Comparison of ENCODE assay signal across 8 mouse cellular contexts in the genomic region with DNA sequence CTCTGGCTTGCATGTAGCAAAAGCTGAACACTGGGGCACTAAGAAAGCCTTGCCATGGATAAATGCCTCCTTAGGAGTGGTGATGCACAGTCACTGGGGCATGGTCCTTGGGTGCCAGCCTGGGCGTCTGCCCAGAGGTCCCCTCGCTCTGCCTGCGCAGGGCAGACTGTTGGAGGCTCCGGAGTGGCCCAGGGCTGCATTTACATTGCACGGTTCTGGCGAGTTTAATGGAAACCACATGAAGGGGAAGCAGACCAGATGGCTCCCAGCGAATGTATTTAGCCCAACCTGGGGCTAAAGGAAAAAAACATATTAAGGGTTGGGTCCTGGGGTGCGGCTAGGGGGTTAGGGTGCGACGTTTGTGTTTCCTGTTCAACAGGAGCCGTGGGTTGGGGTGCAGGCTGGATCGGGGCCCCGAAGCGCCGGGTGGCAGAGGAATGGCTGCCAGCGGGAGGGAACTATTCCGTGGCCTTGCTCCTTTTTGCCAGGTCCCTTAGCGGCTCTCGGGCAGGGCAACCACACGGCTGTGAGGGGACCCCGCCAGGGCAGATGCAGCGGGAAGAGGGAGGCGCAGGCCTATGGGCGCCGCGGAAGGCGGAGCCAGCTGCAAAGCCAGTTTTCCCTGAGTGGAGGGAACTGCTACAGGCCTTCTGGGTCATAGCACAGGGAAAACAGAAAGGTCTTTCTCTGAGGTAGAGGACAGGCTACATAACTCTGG. TPM values are rescaled to one million over a fixed set of nuclear protein-coding genes. Genes with fewer than 3 reads are reported as not detected.
DNase-seq lines count a peak whose midpoint lies in the region; ATAC-seq and TF ChIP-seq lines count a peak whose summit lies in the region.

No protein-coding gene starts in this region.

- H3K4me3 ChIP-seq in left cerebral cortex, adult 2 months = peak overlapping the region; percentile 24
- H3K4me3 ChIP-seq in forebrain, postnatal 0 days (ENCODE audit: low read depth, low read length) = peak overlapping the region; percentile 39
- peak overlapping the region; percentile 28 for H3K4me3 ChIP-seq in hindbrain, embryonic 11.5 days (ENCODE audit: low read depth, low read length)
- H3K4me3 ChIP-seq in liver, embryonic 11.5 days (ENCODE audit: low read depth, low read length) = peak overlapping the region; percentile 36
- peak overlapping the region; percentile 25; the same call in 1 of the 2 replicates for H3K4me3 ChIP-seq in midbrain, postnatal 0 days (ENCODE audit: low read depth, low read length)

- H3K27ac ChIP-seq in left cerebral cortex, adult 2 months = no peak overlapping the region
- peak overlapping the region; percentile 45; the same call in 1 of the 2 replicates for H3K27ac ChIP-seq in forebrain, postnatal 0 days (ENCODE audit: low read depth, low read length)
- H3K27ac ChIP-seq in hindbrain, embryonic 11.5 days (ENCODE audit: low read depth, low read length) = peak overlapping the region; percentile 56
- H3K27ac ChIP-seq in liver, embryonic 11.5 days (ENCODE audit: low read depth, low read length) = no peak overlapping the region
- H3K27ac ChIP-seq in midbrain, postnatal 0 days (ENCODE audit: low read depth, low read length) = peak overlapping the region; percentile 52

- H3K9ac ChIP-seq in forebrain, postnatal 0 days = peak overlapping the region; percentile 56
- peak overlapping the region; percentile 48 for H3K9ac ChIP-seq in hindbrain, embryonic 11.5 days (ENCODE audit: low read depth, low read length)
- H3K9ac ChIP-seq in liver, embryonic 11.5 days (ENCODE audit: low read depth, low read length) = peak overlapping the region; percentile 51
- peak overlapping the region; percentile 56 for H3K9ac ChIP-seq in midbrain, postnatal 0 days (replicated peaks; ENCODE audit: low read length, poor library complexity, severe bottlenecking)

- ATAC-seq in forebrain, postnatal 0 days = peak; percentile 72
- ATAC-seq in hindbrain, embryonic 11.5 days (ENCODE audit: low FRiP score) = peak; percentile 83
- ATAC-seq in liver, embryonic 11.5 days (replicated peaks; ENCODE audit: low FRiP score) = peak; percentile 63; the same call in 1 of the 2 replicates
- peak; percentile 74 for ATAC-seq in midbrain, postnatal 0 days (ENCODE audit: low FRiP score)

- DNase-seq in left cerebral cortex, adult 2 months (ENCODE audit: extremely low spot score in 1 of 2, low spot score in 2 of 2) = no peak
- DNase-seq in left cerebral cortex, adult 9 months (ENCODE audit: low spot score in 2 of 2) = no peak
- peak; percentile 72 for DNase-seq in cerebellum, adult 11-12 months
- peak; percentile 44 for DNase-seq in forebrain, postnatal 0 days
- peak; percentile 68 for DNase-seq in hindbrain, embryonic 11.5 days (ENCODE audit: low spot score)
- peak; percentile 46 for DNase-seq in liver, embryonic 11.5 days (ENCODE audit: low spot score)
- DNase-seq in midbrain, postnatal 0 days (ENCODE audit: low spot score) = peak; percentile 55
- peak; percentile 44 for DNase-seq in urinary bladder, postnatal 14 days (ENCODE audit: low spot score)

- no peaks in the 10 kb centered on the region for H3K9me3 ChIP-seq in forebrain, postnatal 0 days (ENCODE audit: low read length)
- no peaks in the 10 kb centered on the region for H3K9me3 ChIP-seq in hindbrain, embryonic 11.5 days (ENCODE audit: control insufficient read depth, low read length)
- no peaks in the 10 kb centered on the region for H3K9me3 ChIP-seq in liver, embryonic 11.5 days (ENCODE audit: control insufficient read depth, low read length)
- no peaks in the 10 kb centered on the region for H3K9me3 ChIP-seq in midbrain, postnatal 0 days (ENCODE audit: low read length)

- no peak for TF ChIP-seq CTCF in left cerebral cortex, adult 2 months (IDR thresholded peaks at IDR 0.05)
- TF ChIP-seq CTCF in forebrain, postnatal 0 days (IDR thresholded peaks at IDR 0.05; ENCODE audit: low read depth) = no peak
- no peak for TF ChIP-seq CTCF in midbrain, postnatal 0 days (IDR thresholded peaks at IDR 0.05)

- H3K4me2 ChIP-seq in forebrain, postnatal 0 days (ENCODE audit: low read depth) = peak overlapping the region; percentile 60
- peak overlapping the region; percentile 57 for H3K4me2 ChIP-seq in hindbrain, embryonic 11.5 days (replicated peaks; ENCODE audit: low read depth, low read length)
- H3K4me2 ChIP-seq in liver, embryonic 11.5 days = peak overlapping the region; percentile 65
- peak overlapping the region; percentile 55 for H3K4me2 ChIP-seq in midbrain, postnatal 0 days (ENCODE audit: low read depth, low read length, poor library complexity, severe bottlenecking)

- H3K4me1 ChIP-seq in forebrain, postnatal 0 days (ENCODE audit: insufficient read depth) = peaks cover 18% of the 10 kb centered on the region
- peaks cover 7% of the 10 kb centered on the region for H3K4me1 ChIP-seq in hindbrain, embryonic 11.5 days (replicated peaks; ENCODE audit: control insufficient read depth, insufficient read depth, low read length)
- H3K4me1 ChIP-seq in liver, embryonic 11.5 days (replicated peaks; ENCODE audit: control insufficient read depth, insufficient read depth, low read length) = no peaks in the 10 kb centered on the region
- H3K4me1 ChIP-seq in midbrain, postnatal 0 days (ENCODE audit: insufficient read depth, low read length) = peaks cover 12% of the 10 kb centered on the region; the same call in 1 of the 2 replicates

- no peaks in the 10 kb centered on the region for H3K36me3 ChIP-seq in forebrain, postnatal 0 days (ENCODE audit: insufficient read depth)
- no peaks in the 10 kb centered on the region for H3K36me3 ChIP-seq in hindbrain, embryonic 11.5 days (ENCODE audit: control insufficient read depth, insufficient read depth, low read length)
- no peaks in the 10 kb centered on the region for H3K36me3 ChIP-seq in liver, embryonic 11.5 days (ENCODE audit: control insufficient read depth, insufficient read depth, low read length)
- no peaks in the 10 kb centered on the region for H3K36me3 ChIP-seq in midbrain, postnatal 0 days (ENCODE audit: insufficient read depth, low read length)

- intact Hi-C loops in left cerebral cortex, adult 2 months (cut with DNase I) = no loop called here

- 5% methylated on average over 27 of the region's 27 CpGs for WGBS in forebrain, postnatal 0 days
- WGBS in hindbrain, embryonic 11.5 days = 6% methylated on average over 27 of the region's 27 CpGs
- WGBS in liver, embryonic 11.5 days = 6% methylated on average over 27 of the region's 27 CpGs
- WGBS in midbrain, postnatal 0 days = 5% methylated on average over 27 of the region's 27 CpGs

- no peaks in the 10 kb centered on the region for H3K27me3 ChIP-seq in forebrain, postnatal 0 days (ENCODE audit: insufficient read depth, low read length)
- H3K27me3 ChIP-seq in hindbrain, embryonic 11.5 days (ENCODE audit: control insufficient read depth, insufficient read depth, low read length) = no peaks in the 10 kb centered on the region
- H3K27me3 ChIP-seq in liver, embryonic 11.5 days (replicated peaks; ENCODE audit: control insufficient read depth, insufficient read depth, low read length) = no peaks in the 10 kb centered on the region
- no peaks in the 10 kb centered on the region for H3K27me3 ChIP-seq in midbrain, postnatal 0 days (ENCODE audit: insufficient read depth, low read length)

RNA-seq across cellular contexts. Expression of gene 1700011L22Rik, which starts 38.6 kb away (rescaled TPM):
- total RNA-seq in left cerebral cortex, adult 2 months (2021) = not detected
- not detected in 2 replicates for total RNA-seq in forebrain, postnatal 0 days (2014; rRNA removed)
- not detected in 2 replicates for polyA plus RNA-seq in forebrain, postnatal 0 days (2015; fragmentation: Nextera tagmentation; extraction: Ambion mirVana)
- polyA plus RNA-seq in hindbrain, embryonic 11.5 days (2014; fragmentation: Nextera tagmentation; extraction: Ambion mirVana) = not detected in 2 replicates
- not detected in 2 replicates for polyA plus RNA-seq in liver, embryonic 11.5 days (2014; fragmentation: Nextera tagmentation; extraction: Ambion mirVana)
- not detected in 2 replicates for total RNA-seq in midbrain, postnatal 0 days (2014; rRNA removed)
- polyA plus RNA-seq in midbrain, postnatal 0 days (2015; fragmentation: Nextera tagmentation; extraction: Ambion mirVana) = not detected in 2 replicates

Comparison
In these comparisons a context has a peak if more than half of its experiments do, and no peak if none do; other contexts are left out.
1. DNase-seq: peak in cerebellum, adult 11-12 months (single experiment), forebrain, postnatal 0 days (single experiment), hindbrain, embryonic 11.5 days (single experiment), liver, embryonic 11.5 days (single experiment), midbrain, postnatal 0 days (single experiment) and urinary bladder, postnatal 14 days (single experiment); none in left cerebral cortex, adult 2 months (0 of 2) and left cerebral cortex, adult 9 months (0 of 2).
2. H3K27ac ChIP-seq: peak in forebrain, postnatal 0 days (single experiment), hindbrain, embryonic 11.5 days (single experiment) and midbrain, postnatal 0 days (single experiment); none in left cerebral cortex, adult 2 months (single experiment) and liver, embryonic 11.5 days (single experiment).
3. Peak in every context shown above with its lines, with median percentiles within 50 percentile points of each other: H3K4me3 ChIP-seq, ATAC-seq, H3K4me2 ChIP-seq and H3K9ac ChIP-seq.